Mouse (Mus musculus): Measurements from ENCODE around the gene Hist1h3b.

DNA sequence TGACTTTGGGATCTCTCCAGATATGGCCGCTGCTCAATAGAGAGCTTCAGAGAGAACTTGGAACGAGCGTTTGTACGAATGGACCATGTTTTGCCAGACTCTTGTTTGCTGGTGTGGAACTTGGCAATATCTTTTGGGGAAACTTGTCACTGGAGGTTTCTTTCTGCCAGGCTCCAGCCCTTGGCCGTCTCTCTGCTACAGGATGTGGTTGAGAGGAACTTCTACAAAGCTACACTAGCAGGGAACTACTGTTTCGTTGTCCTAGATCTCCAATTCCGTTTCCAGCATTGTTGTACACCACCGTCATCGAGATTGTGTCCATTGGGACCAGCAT lies 22.9 kb upstream of the Hist1h3b start:
- TF ChIP-seq POLR2A (IDR thresholded peaks at IDR 0.05; ENCODE audit: control insufficient read depth, low read depth, low read length) (no peak), CTCF (IDR thresholded peaks at IDR 0.05; ENCODE audit: control insufficient read depth, insufficient read depth, insufficient replicate concordance, low read depth, low read length) (no peak)

All from testis, adult 2 months (tissue).